Mouse (Mus musculus) hindlimb bud, embryonic 11.5 days (tissue): ENCODE results near the gene Mroh7.

Source experiments
- DNase-seq: peaks from one replicate; pipeline ENCODE4 v3.0.0-alpha.2; 2012; ENCODE audit warnings: low read depth, low spot score; ENCODE audit errors: extremely low spot score

Mroh7 gene

DNA sequence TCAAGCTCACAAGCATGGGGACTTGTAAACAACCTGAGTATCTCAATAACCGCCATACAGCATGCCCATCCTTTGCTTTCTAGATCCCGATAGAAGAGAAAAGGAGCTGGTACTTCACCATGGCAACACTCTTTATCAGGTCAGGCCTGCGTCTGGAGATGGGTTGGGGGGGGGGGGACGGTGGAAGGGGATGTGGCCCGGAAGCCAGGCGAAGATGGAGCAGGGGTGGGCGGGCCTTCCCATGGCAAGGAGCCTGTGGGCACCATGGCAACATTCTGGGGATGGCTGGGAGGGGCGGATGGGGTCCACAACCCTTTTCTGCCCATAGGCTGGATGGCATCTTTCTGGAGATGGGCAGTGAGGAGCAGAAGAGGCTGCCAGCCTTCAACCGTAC lies 96.6 kb downstream of the Mroh7 start:
- no peak for DNase-seq

DNA sequence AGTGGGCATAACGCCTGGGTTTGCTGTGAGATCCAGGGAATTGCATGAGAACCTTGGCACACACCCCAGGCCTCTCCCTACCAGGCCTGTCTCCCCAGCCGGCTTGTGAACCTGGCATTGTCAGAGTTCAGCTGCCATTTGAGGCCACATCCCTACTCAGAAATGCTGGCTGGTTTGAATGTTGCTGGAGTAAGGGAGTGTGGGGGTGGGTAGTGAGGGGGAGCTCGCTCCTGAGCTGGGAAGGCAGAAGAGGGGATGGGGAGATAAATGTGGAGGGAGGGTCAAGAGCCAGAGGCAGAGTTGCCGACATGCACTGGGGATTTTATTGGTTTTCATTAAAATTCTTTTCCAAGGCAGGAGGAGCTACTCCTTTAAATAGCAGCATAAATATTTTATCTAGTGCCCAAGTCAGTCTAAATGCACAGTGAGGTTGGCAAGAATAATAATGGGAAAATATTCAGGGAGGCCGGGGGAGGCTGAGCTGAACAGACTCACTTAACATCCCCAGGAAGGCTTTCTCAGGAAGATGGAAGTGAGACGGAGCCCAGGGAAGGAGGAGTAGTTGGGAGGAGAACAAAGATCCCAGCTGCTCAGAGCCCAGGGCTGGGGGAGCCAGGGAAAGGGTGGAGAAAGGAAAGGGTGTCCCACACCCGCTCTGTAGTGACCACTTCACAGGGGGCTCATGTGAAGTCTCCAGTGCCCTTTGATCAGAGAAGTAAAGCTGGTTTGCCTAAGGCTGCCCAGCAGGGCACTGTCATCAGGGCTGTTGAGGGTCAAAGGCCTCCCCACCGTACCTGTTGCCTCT lies 97.2 kb downstream of the Mroh7 start:
- no peak for DNase-seq

GRCm38 (mm10) chr4:106632313-106632712 lies 98.4 kb downstream of the Mroh7 start:
- no peak for DNase-seq
